Mouse (Mus musculus): ENCODE measurements at regions not wholly inside any gene's neighbourhood (a gene's known extent, or its start where the extent isn't known, plus 50 kb on each side); places are given as distances from the start of the nearest gene placed in this dataset.

GRCm38 (mm10) chr13:55900190-55900526 is 64.2 kb upstream of the Pitx1 start:
- TF ChIP-seq CTCF (IDR thresholded peaks at IDR 0.05) (no peak), EP300 (IDR thresholded peaks at IDR 0.05) (no peak)

Data from lung, postnatal 0 days (tissue).